In the genomic region with DNA sequence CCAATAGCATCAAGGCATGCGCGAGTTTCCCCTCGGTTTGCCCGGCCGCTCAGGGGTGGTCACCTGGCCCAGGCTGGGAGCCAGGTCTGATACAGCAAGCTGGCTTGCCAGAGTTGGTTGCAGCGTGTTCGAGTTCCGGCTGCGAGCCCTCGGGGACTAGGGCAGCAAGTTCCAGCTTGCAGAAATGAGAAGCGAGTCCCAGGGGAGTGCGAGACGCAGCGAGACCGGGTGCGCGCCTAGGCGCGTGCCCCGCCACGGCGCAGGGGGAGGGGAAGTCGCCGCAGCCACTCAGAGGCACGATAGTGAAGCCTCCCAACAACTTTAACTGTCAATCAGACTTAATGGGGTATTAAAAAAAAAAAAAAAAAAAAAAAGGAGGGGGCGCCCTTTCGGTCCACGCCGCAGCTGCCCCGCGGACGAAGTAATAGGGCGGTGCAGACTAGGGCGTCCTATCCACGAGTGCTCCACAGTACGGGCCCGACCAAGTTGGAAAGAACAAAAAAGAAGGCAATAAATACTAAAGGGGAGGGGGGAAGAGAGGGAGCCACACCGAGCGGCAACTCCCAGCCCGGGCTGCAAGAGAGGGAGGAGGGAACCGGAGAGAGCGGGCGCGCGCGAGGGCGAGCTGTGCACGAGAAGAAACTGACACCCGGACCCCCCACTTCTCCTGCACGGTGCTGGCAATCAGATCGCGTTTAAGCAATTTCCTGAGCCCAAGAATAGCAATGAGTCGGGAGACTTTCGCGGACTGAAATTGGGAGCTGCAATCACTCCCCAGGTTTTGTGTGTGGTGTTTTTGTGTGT, we compare ENCODE assay signal across 8 mouse cellular contexts. TPM values are rescaled to one million over a fixed set of nuclear protein-coding genes. Genes with fewer than 3 reads are reported as not detected.
A peak's percentile ranks its signal among the peaks of the same experiment; 100 is the strongest.
DNase-seq lines count a peak whose midpoint lies in the region; ATAC-seq and TF ChIP-seq lines count a peak whose summit lies in the region.

A gene (plus strand): TSS at position 695 of the 804 bp plus-strand sequence.

- ATAC-seq in heart, embryonic 12.5 days (ENCODE audit: insufficient number of reproducible peaks, low FRiP score) = peak; percentile 72
- ATAC-seq in kidney, postnatal 0 days (replicated peaks; ENCODE audit: low FRiP score, low read depth) = peak; percentile 83
- peak; percentile 69 for ATAC-seq in liver, embryonic 13.5 days (ENCODE audit: low read depth)
- peak; percentile 73 for ATAC-seq in stomach, embryonic 14.5 days (ENCODE audit: insufficient number of reproducible peaks, insufficient read depth, low FRiP score, low read depth)

- no peak within 1 kb of the TSS; the same call in 1 of the 2 replicates for H3K27ac ChIP-seq in heart, embryonic 12.5 days (ENCODE audit: poor library complexity, severe bottlenecking)
- H3K27ac ChIP-seq in kidney, postnatal 0 days = peak within 1 kb of the TSS; percentile 97
- peak within 1 kb of the TSS; percentile 71 for H3K27ac ChIP-seq in liver, embryonic 13.5 days
- peak within 1 kb of the TSS; percentile 92 for H3K27ac ChIP-seq in stomach, embryonic 14.5 days (ENCODE audit: low read length)

- peak; percentile 10 for TF ChIP-seq CTCF in kidney, postnatal 0 days (IDR thresholded peaks at IDR 0.05; ENCODE audit: low read depth)

- H3K4me1 ChIP-seq in heart, embryonic 12.5 days (replicated peaks) = peaks cover 54% of the 10 kb centered on the region
- peaks cover 18% of the 10 kb centered on the region for H3K4me1 ChIP-seq in kidney, postnatal 0 days (replicated peaks; ENCODE audit: insufficient read depth, low read length)
- peaks cover 24% of the 10 kb centered on the region for H3K4me1 ChIP-seq in liver, embryonic 13.5 days (replicated peaks)
- peaks cover 26% of the 10 kb centered on the region for H3K4me1 ChIP-seq in stomach, embryonic 14.5 days (ENCODE audit: control insufficient read depth, insufficient read depth, low read length)

- H3K4me3 ChIP-seq in heart, embryonic 12.5 days = peak within 1 kb of the TSS; percentile 57
- peak within 1 kb of the TSS; percentile 66 for H3K4me3 ChIP-seq in kidney, postnatal 0 days (replicated peaks; ENCODE audit: low read depth, low read length)
- H3K4me3 ChIP-seq in liver, embryonic 13.5 days (replicated peaks) = peak within 1 kb of the TSS; percentile 65
- H3K4me3 ChIP-seq in stomach, embryonic 14.5 days (ENCODE audit: low read depth, low read length) = peak within 1 kb of the TSS; percentile 79

- H3K9ac ChIP-seq in heart, embryonic 12.5 days = peak within 1 kb of the TSS; percentile 71
- peak within 1 kb of the TSS; percentile 91 for H3K9ac ChIP-seq in kidney, postnatal 0 days (ENCODE audit: low read depth, low read length)
- peak within 1 kb of the TSS; percentile 69 for H3K9ac ChIP-seq in liver, embryonic 13.5 days
- H3K9ac ChIP-seq in stomach, embryonic 14.5 days (replicated peaks; ENCODE audit: low read depth, low read length) = peak within 1 kb of the TSS; percentile 80

- under 1% methylated on average over 55 of the region's 55 CpGs for WGBS in heart, embryonic 12.5 days
- WGBS in kidney, postnatal 0 days = under 1% methylated on average over 54 of the region's 55 CpGs
- under 1% methylated on average over 55 of the region's 55 CpGs for WGBS in liver, embryonic 13.5 days (ENCODE audit: insufficient replicate concordance)
- WGBS in stomach, embryonic 14.5 days = under 1% methylated on average over 55 of the region's 55 CpGs

- peak within 1 kb of the TSS; percentile 94 for H3K4me2 ChIP-seq in heart, embryonic 12.5 days
- peak within 1 kb of the TSS; percentile 62 for H3K4me2 ChIP-seq in kidney, postnatal 0 days (ENCODE audit: low read length)
- peak within 1 kb of the TSS; percentile 74 for H3K4me2 ChIP-seq in liver, embryonic 13.5 days
- peak within 1 kb of the TSS; percentile 61 for H3K4me2 ChIP-seq in stomach, embryonic 14.5 days (replicated peaks; ENCODE audit: low read depth, low read length)

- H3K9me3 ChIP-seq in heart, embryonic 12.5 days (replicated peaks) = no peaks in the 10 kb centered on the region
- H3K9me3 ChIP-seq in kidney, postnatal 0 days (replicated peaks; ENCODE audit: low read length) = no peaks in the 10 kb centered on the region
- H3K9me3 ChIP-seq in liver, embryonic 13.5 days (replicated peaks) = no peaks in the 10 kb centered on the region
- no peaks in the 10 kb centered on the region for H3K9me3 ChIP-seq in stomach, embryonic 14.5 days (ENCODE audit: control insufficient read depth, low read depth, low read length)

- H3K27me3 ChIP-seq in heart, embryonic 12.5 days (replicated peaks) = peaks cover 13% of the 10 kb centered on the region; the same call in 1 of the 2 replicates
- H3K27me3 ChIP-seq in kidney, postnatal 0 days (ENCODE audit: insufficient read depth, low read length) = no peaks in the 10 kb centered on the region
- peaks cover 44% of the 10 kb centered on the region for H3K27me3 ChIP-seq in liver, embryonic 13.5 days
- H3K27me3 ChIP-seq in stomach, embryonic 14.5 days (ENCODE audit: control insufficient read depth, insufficient read depth, low read length) = no peaks in the 10 kb centered on the region

- DNase-seq in A20 (ENCODE audit: low read depth, low spot score) = peak; percentile 95
- peak; percentile 69 for DNase-seq in brain, adult 2 months (ENCODE audit: low read depth, low spot score)
- peak; percentile 82 for DNase-seq in fat pad, adult 2 months (ENCODE audit: extremely low read depth, low read depth, low spot score)
- peak; percentile 98 for DNase-seq in kidney, postnatal 0 days (ENCODE audit: low spot score)
- peak; percentile 68 for DNase-seq in liver, embryonic 13.5 days
- DNase-seq in natural killer cell, adult 2 months (ENCODE audit: low spot score in 2 of 2) = peak; percentile 72 to 84

- no peaks in the 10 kb centered on the region for H3K36me3 ChIP-seq in heart, embryonic 12.5 days
- no peaks in the 10 kb centered on the region for H3K36me3 ChIP-seq in kidney, postnatal 0 days (ENCODE audit: insufficient read depth, low read length)
- H3K36me3 ChIP-seq in liver, embryonic 13.5 days = no peaks in the 10 kb centered on the region
- no peaks in the 10 kb centered on the region for H3K36me3 ChIP-seq in stomach, embryonic 14.5 days (ENCODE audit: control insufficient read depth, insufficient read depth, low read length)

RNA-seq across cellular contexts. Expression of the gene that starts here (rescaled TPM):
- polyA plus RNA-seq in heart, embryonic 12.5 days (2016; fragmentation: Nextera tagmentation; extraction: Ambion mirVana) = 28.4 and 30.0 TPM in 2 replicates
- 199 and 233 TPM in 2 replicates for polyA plus RNA-seq in kidney, postnatal 0 days (2015; fragmentation: Nextera tagmentation; extraction: Ambion mirVana)
- 25.0 and 31.3 TPM in 2 replicates for polyA plus RNA-seq in liver, embryonic 13.5 days (2015; fragmentation: Nextera tagmentation; extraction: Ambion mirVana)
- polyA plus RNA-seq in stomach, embryonic 14.5 days (2014; fragmentation: Nextera tagmentation; extraction: Ambion mirVana) = 128 and 143 TPM in 2 replicates
